Mouse (Mus musculus) T-helper 2 cell (primary cell): Measurements from ENCODE around the gene Prom2.

Experiments
- in situ Hi-C: fragments of 300-600 bp; cut with MboI, MseI; formaldehyde crosslinking; loops from one replicate; pipeline ENCODE4 v1.15.1; 2025; ENCODE audit warnings: high pct_unique_total_duplicates

Gene Prom2

GRCm38 (mm10) chr2:127541185-127541584 lies at the start of gene Prom2:
TSS of gene Prom2 (minus strand) at chr2:127541467.
- in situ Hi-C loops: no loop called here

- in situ Hi-C loops: no loop called here
These were observed 49.6 kb upstream of the Prom2 start for GRCm38 (mm10) chr2:127590840-127591239.

- in situ Hi-C loops: no loop called here
These were observed 48.9 kb upstream of the Prom2 start for GRCm38 (mm10) chr2:127590204-127590603.

GRCm38 (mm10) chr2:127588897-127589296 lies 47.6 kb upstream of the Prom2 start:
- in situ Hi-C loops: no loop called here

GRCm38 (mm10) chr2:127587514-127587844 lies 46.2 kb upstream of the Prom2 start:
- in situ Hi-C loops: no loop called here

GRCm38 (mm10) chr2:127586694-127587513 lies 45.6 kb upstream of the Prom2 start, which contains the start of the genes Zfp661 and Mrps5:
TSS of gene Zfp661 (minus strand) at chr2:127587094.
TSS of gene Mrps5 (plus strand) at chr2:127587222.
- in situ Hi-C loops: no loop called here

GRCm38 (mm10) chr2:127584436-127584858 lies 43.2 kb upstream of the Prom2 start:
- in situ Hi-C loops: no loop called here

GRCm38 (mm10) chr2:127573322-127573721 lies 32.1 kb upstream of the Prom2 start:
- in situ Hi-C loops: no loop called here

- in situ Hi-C loops: loop anchor here (5.0 kb wide), 1 partner anchor 57 kb away; no protein-coding TSS in a partner anchor
These were observed 18.1 kb upstream of the Prom2 start for GRCm38 (mm10) chr2:127559070-127559966.

GRCm38 (mm10) chr2:127551078-127551477 lies 9.8 kb upstream of the Prom2 start:
- in situ Hi-C loops: no loop called here

- in situ Hi-C loops: no loop called here
These were observed 9.2 kb upstream of the Prom2 start for GRCm38 (mm10) chr2:127550446-127550845.

- in situ Hi-C loops: no loop called here
These were observed 8.4 kb upstream of the Prom2 start for GRCm38 (mm10) chr2:127549711-127550110.

GRCm38 (mm10) chr2:127548342-127549074 lies 7.2 kb upstream of the Prom2 start:
- in situ Hi-C loops: no loop called here

GRCm38 (mm10) chr2:127541697-127542096 lies 430 bp upstream of the Prom2 start:
- in situ Hi-C loops: no loop called here

GRCm38 (mm10) chr2:127539494-127539893 lies 1.8 kb downstream of the Prom2 start:
- in situ Hi-C loops: no loop called here

- in situ Hi-C loops: no loop called here
These were observed 3.7 kb downstream of the Prom2 start for GRCm38 (mm10) chr2:127537548-127537947.

- in situ Hi-C loops: no loop called here
These were observed 5.9 kb downstream of the Prom2 start for GRCm38 (mm10) chr2:127535363-127535762.

- in situ Hi-C loops: no loop called here
These were observed 8.9 kb downstream of the Prom2 start for GRCm38 (mm10) chr2:127532379-127532778.

- in situ Hi-C loops: no loop called here
These were observed 9.7 kb downstream of the Prom2 start for GRCm38 (mm10) chr2:127531592-127531991.

GRCm38 (mm10) chr2:127530418-127530817 lies 10.8 kb downstream of the Prom2 start:
- in situ Hi-C loops: no loop called here

- in situ Hi-C loops: no loop called here
These were observed 16.1 kb downstream of the Prom2 start for GRCm38 (mm10) chr2:127525004-127525775.
